Mouse (Mus musculus): ENCODE results near the gene Itga10. TPM values are rescaled to one million over a fixed set of nuclear protein-coding genes. Genes with fewer than 3 reads are reported as not detected.
"Not testable (repeated sequence)": the region's sequence is repeated elsewhere in the genome, so short reads cannot be mapped to it uniquely, and the experiment has no call there.

Itga10 gene
- total RNA-seq, 2 experiments from 2014 or later = 1.2 to 3.2 TPM

- intact Hi-C loops (cut with DNase I) = loop anchor here (2.0 kb wide), 1 partner anchor 25 kb away; the partner anchor contains the start of gene Pias3
- no peak for DNase-seq (ENCODE audit: low spot score in 2 of 2)
These were observed 26.1 kb downstream of the Itga10 start for GRCm38 (mm10) chr3:96671519-96671918.

GRCm38 (mm10) chr3:96673514-96673913 is 28.1 kb downstream of the Itga10 start:
- intact Hi-C loops (cut with DNase I) = no loop called here
- DNase-seq (ENCODE audit: low spot score in 2 of 2) = no peak

- intact Hi-C loops (cut with DNase I) = no loop called here
- no peak for DNase-seq (ENCODE audit: low spot score in 2 of 2)
These were observed 29.1 kb downstream of the Itga10 start for GRCm38 (mm10) chr3:96674442-96674841.

- DNase-seq (ENCODE audit: low spot score in 2 of 2) = no peak
- intact Hi-C loops (cut with DNase I) = no loop called here
These were observed 29.8 kb downstream of the Itga10 start for GRCm38 (mm10) chr3:96675171-96675570.

- intact Hi-C loops (cut with DNase I) = no loop called here
- no peak for DNase-seq (ENCODE audit: low spot score in 2 of 2)
These were observed 30.3 kb downstream of the Itga10 start for GRCm38 (mm10) chr3:96675690-96676089.

- DNase-seq (ENCODE audit: low spot score in 2 of 2) = no peak
- intact Hi-C loops (cut with DNase I) = no loop called here
These were observed 33.1 kb downstream of the Itga10 start for GRCm38 (mm10) chr3:96678456-96678855.

GRCm38 (mm10) chr3:96679159-96679674 is 33.8 kb downstream of the Itga10 start:
- intact Hi-C loops (cut with DNase I) = no loop called here
- DNase-seq (ENCODE audit: low spot score in 2 of 2) = no peak

- intact Hi-C loops (cut with DNase I) = no loop called here
- DNase-seq (ENCODE audit: low spot score in 2 of 2) = no peak
These were observed 35.0 kb downstream of the Itga10 start for GRCm38 (mm10) chr3:96680269-96680956.

GRCm38 (mm10) chr3:96683496-96683895 is 38.1 kb downstream of the Itga10 start:
- intact Hi-C loops (cut with DNase I) = no loop called here
- DNase-seq (ENCODE audit: low spot score in 2 of 2) = no peak

- DNase-seq (ENCODE audit: low spot score in 2 of 2) = peak in 1 of 2 experiments; percentile 21
These were observed 38.9 kb downstream of the Itga10 start for GRCm38 (mm10) chr3:96684151-96684821.

GRCm38 (mm10) chr3:96684822-96685156 is 39.4 kb downstream of the Itga10 start:
- DNase-seq (ENCODE audit: low spot score in 2 of 2) = no peak
- intact Hi-C loops (cut with DNase I) = no loop called here

More at GRCm38 (mm10) chr3:96684151-96684821, 38.9 kb downstream of the Itga10 start:
- intact Hi-C loops (cut with DNase I) = no loop called here

- DNase-seq (ENCODE audit: low spot score in 2 of 2); intact Hi-C loops (cut with DNase I): not testable (repeated sequence)
These were observed 40.7 kb downstream of the Itga10 start for GRCm38 (mm10) chr3:96686057-96686456.

GRCm38 (mm10) chr3:96688854-96689253 is 43.5 kb downstream of the Itga10 start:
- DNase-seq (ENCODE audit: low spot score in 2 of 2) = no peak
- intact Hi-C loops (cut with DNase I) = no loop called here

- DNase-seq (ENCODE audit: low spot score in 2 of 2) = no peak
- intact Hi-C loops (cut with DNase I) = no loop called here
These were observed 44.9 kb downstream of the Itga10 start for GRCm38 (mm10) chr3:96690298-96690697.

- intact Hi-C loops (cut with DNase I) = no loop called here
- no peak for DNase-seq (ENCODE audit: low spot score in 2 of 2)
These were observed 47.1 kb downstream of the Itga10 start for GRCm38 (mm10) chr3:96692506-96692905.

GRCm38 (mm10) chr3:96693579-96693978 is 48.2 kb downstream of the Itga10 start:
- intact Hi-C loops (cut with DNase I) = no loop called here
- DNase-seq (ENCODE audit: low spot score in 2 of 2) = no peak

- peak; percentile 59 to 61 for DNase-seq (ENCODE audit: low spot score in 2 of 2)
- intact Hi-C loops (cut with DNase I) = loop anchor here (2.0 kb wide), 1 partner anchor 25 kb away; the partner anchor contains the start of gene Ankrd35
These were observed 50.9 kb downstream of the Itga10 start, which contains the start of gene Pias3 for GRCm38 (mm10) chr3:96696198-96696765. Pias3 (plus strand) TSS chr3:96696384.

- DNase-seq (ENCODE audit: low spot score in 2 of 2) = peak; percentile 85 to 88
- intact Hi-C loops (cut with DNase I) = loop anchor here (2.0 kb wide), 1 partner anchor 26 kb away; the partner anchor contains the start of gene Ankrd35
These were observed 51.7 kb downstream of the Itga10 start for GRCm38 (mm10) chr3:96696766-96697732.

- DNase-seq (ENCODE audit: low spot score in 2 of 2) = peak; percentile 32
- intact Hi-C loops (cut with DNase I) = no loop called here
These were observed 53.8 kb downstream of the Itga10 start for GRCm38 (mm10) chr3:96698993-96699690.
